Mouse (Mus musculus) myocyte (in vitro differentiated cells): ENCODE data around the gene Neurl1b. TPM values are rescaled to one million over a fixed set of nuclear protein-coding genes. Genes with fewer than 3 reads are reported as not detected.

ENCODE experiments used
- H3K27me3 ChIP-seq: one replicate; pipeline ENCODE4 v1.6.1; 2011; ENCODE audit not compliant: control insufficient read depth, insufficient read depth, insufficient read length
- H3K36me3 ChIP-seq: one replicate; pipeline ENCODE4 v1.6.1; 2011; ENCODE audit not compliant: control insufficient read depth, insufficient read depth
- H3K4me2 ChIP-seq: one replicate; pipeline ENCODE4 v1.6.1; 2011; ENCODE audit warnings: low read depth, control low read depth
- H3K4me3 ChIP-seq: one replicate; pipeline ENCODE4 v1.5.1; 2011; ENCODE audit warnings: mild to moderate bottlenecking, control low read depth, moderate library complexity
- H3K79me2 ChIP-seq: one replicate; pipeline ENCODE4 v1.6.1; 2011; ENCODE audit not compliant: control insufficient read depth, insufficient read depth
- H3ac ChIP-seq: one replicate; pipeline ENCODE4 v1.6.1; 2011; ENCODE audit not compliant: control insufficient read depth, insufficient read length
- CEBPB ChIP-seq: IDR thresholded peaks from 2 replicates; pipeline ENCODE4 v1.6.1; 2011; ENCODE audit warnings: mild to moderate bottlenecking, moderate library complexity; ENCODE audit not compliant: poor library complexity, insufficient read depth, severe bottlenecking
- E2F4 ChIP-seq: IDR thresholded peaks from one replicate; pipeline ENCODE4 v1.6.1; 2011; ENCODE audit warnings: mild to moderate bottlenecking, control low read depth, moderate library complexity; ENCODE audit not compliant: insufficient read depth
- MAX ChIP-seq: IDR thresholded peaks from one replicate; pipeline ENCODE4 v1.6.1; 2011; ENCODE audit warnings: low read depth, mild to moderate bottlenecking, control low read depth
- MYOD1 ChIP-seq, 3 experiments: IDR thresholded peaks; one replicate each; pipeline ENCODE4 v1.6.1; 2011; ENCODE audit warnings: control low read depth in 2 of 3, low read depth in 2 of 3, mild to moderate bottlenecking in 2 of 3, moderate library complexity in 1 of 3; ENCODE audit not compliant: insufficient read length in 2 of 3, control insufficient read depth in 1 of 3
- MYOG ChIP-seq, 3 experiments: IDR thresholded peaks; one replicate each; pipeline ENCODE4 v1.6.1; 2011; ENCODE audit warnings: control low read depth in 2 of 3, low read depth in 2 of 3, mild to moderate bottlenecking in 2 of 3; ENCODE audit not compliant: insufficient read length in 2 of 3, control insufficient read depth in 1 of 3, insufficient read depth in 1 of 3
- POLR2A ChIP-seq: IDR thresholded peaks from one replicate; pipeline ENCODE4 v1.6.1; 2011; ENCODE audit warnings: low read depth, mild to moderate bottlenecking, control low read depth, moderate library complexity; ENCODE audit not compliant: insufficient read length
- POLR2AphosphoS2 ChIP-seq: IDR thresholded peaks from one replicate; pipeline ENCODE4 v1.6.1; 2011; ENCODE audit warnings: low read depth, control low read depth; ENCODE audit not compliant: insufficient read length
- REST ChIP-seq: IDR thresholded peaks from one replicate; pipeline ENCODE4 v1.6.1; 2011; ENCODE audit warnings: mild to moderate bottlenecking, control low read depth, moderate library complexity; ENCODE audit not compliant: insufficient read depth, insufficient read length
- SRF ChIP-seq: IDR thresholded peaks from one replicate; pipeline ENCODE4 v1.6.1; 2011; ENCODE audit warnings: low read depth; ENCODE audit not compliant: control insufficient read depth, insufficient read length
- TCF12 ChIP-seq: IDR thresholded peaks from one replicate; pipeline ENCODE4 v1.6.1; 2011; ENCODE audit warnings: mild to moderate bottlenecking, control low read depth; ENCODE audit not compliant: poor library complexity, insufficient read depth, severe bottlenecking
- TCF3 ChIP-seq: IDR thresholded peaks from one replicate; pipeline ENCODE4 v1.6.1; 2011; ENCODE audit warnings: low read depth, control low read depth; ENCODE audit not compliant: insufficient read length
- USF1 ChIP-seq: IDR thresholded peaks from one replicate; pipeline ENCODE4 v1.6.1; 2011; ENCODE audit warnings: low read depth, mild to moderate bottlenecking, control low read depth, moderate library complexity
- polyA plus RNA-seq: library from polyadenylated mRNA; unstranded; fragments of >200 nt; fragmentation: generic; extraction: Trizol; gene quantifications from one replicate; pipeline ENCODE4 v1.2.1, GENCODE M21; 2012; ENCODE audit warnings: missing spikeins

Gene Neurl1b
- polyA plus RNA-seq, 1 experiment = 0.55 TPM

DNA sequence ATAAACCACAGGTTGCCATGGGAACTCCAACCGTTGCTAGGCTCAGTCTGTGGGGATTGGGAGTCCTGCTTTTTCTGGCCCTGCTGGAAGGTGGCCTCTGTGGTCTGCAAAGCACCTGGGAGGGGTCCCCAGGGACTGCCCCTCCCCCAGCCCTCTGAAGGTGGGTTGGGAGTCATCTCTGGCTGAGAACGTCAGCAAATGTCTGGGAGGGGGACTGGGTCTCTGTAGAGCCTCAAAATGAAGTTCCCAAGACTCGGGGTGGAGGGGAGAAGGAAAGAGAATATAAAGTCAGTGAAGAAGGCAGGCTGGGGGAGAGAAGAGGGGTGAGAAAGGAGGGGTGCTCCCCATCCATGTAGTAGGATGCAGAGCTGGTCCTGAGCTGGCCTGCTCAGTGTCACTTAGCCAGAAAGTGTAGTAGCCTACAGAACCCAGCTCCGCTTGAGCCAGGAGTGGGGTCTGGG lies 33.6 kb upstream of the Neurl1b start:
- TF ChIP-seq POLR2AphosphoS2 (no peak), CEBPB (no peak), MAX (no peak), E2F4 (no peak), REST (no peak), USF1 (no peak), TCF12 (no peak), SRF (no peak), MYOG (IDR thresholded peaks at IDR 0.05; ENCODE audit: control insufficient read depth in 1 of 3, insufficient read depth in 1 of 3, insufficient read length in 2 of 3, low read depth in 2 of 3) (no peak), TCF3 (no peak), MYOD1 (IDR thresholded peaks at IDR 0.05; ENCODE audit: control insufficient read depth in 1 of 3, insufficient read length in 2 of 3, low read depth in 2 of 3) (no peak), POLR2A (no peak)
- Histone ChIP-seq H3K4me3 (no peak overlapping the region), H3ac (no peak overlapping the region), H3K79me2 (no peaks in the 10 kb centered on the region), H3K27me3 (peaks cover 73% of the 10 kb centered on the region), H3K4me2 (no peak overlapping the region), H3K36me3 (no peaks in the 10 kb centered on the region)

DNA sequence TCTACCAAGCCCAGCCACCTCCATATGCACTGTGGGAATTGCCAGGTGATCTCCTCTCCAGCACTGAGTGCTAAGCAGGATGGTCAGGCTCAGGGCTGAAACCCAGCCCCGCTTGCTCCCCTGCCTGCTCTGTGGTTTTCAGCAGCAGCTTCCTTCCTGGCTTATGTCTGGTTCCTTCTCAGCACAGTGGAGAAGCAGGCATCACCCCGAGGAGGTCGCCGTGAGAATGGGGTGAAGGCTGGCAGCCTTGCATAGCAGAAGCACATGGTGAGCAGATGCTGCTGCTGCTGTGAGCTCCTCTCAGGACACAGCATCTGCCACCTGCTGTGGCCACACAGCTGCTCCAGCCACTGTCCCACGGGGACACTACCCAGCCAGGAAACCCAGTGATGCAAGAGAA lies 33.0 kb upstream of the Neurl1b start:
- Histone ChIP-seq H3K79me2 (no peaks in the 10 kb centered on the region), H3ac (no peak overlapping the region), H3K36me3 (no peaks in the 10 kb centered on the region), H3K4me3 (no peak overlapping the region), H3K27me3 (peaks cover 73% of the 10 kb centered on the region), H3K4me2 (no peak overlapping the region)
- TF ChIP-seq TCF3 (no peak), SRF (no peak), E2F4 (no peak), MYOG (IDR thresholded peaks at IDR 0.05; ENCODE audit: control insufficient read depth in 1 of 3, insufficient read depth in 1 of 3, insufficient read length in 2 of 3, low read depth in 2 of 3) (no peak), POLR2AphosphoS2 (no peak), MAX (no peak), MYOD1 (IDR thresholded peaks at IDR 0.05; ENCODE audit: control insufficient read depth in 1 of 3, insufficient read length in 2 of 3, low read depth in 2 of 3) (no peak), CEBPB (no peak), POLR2A (no peak), REST (no peak), USF1 (no peak), TCF12 (no peak)

DNA sequence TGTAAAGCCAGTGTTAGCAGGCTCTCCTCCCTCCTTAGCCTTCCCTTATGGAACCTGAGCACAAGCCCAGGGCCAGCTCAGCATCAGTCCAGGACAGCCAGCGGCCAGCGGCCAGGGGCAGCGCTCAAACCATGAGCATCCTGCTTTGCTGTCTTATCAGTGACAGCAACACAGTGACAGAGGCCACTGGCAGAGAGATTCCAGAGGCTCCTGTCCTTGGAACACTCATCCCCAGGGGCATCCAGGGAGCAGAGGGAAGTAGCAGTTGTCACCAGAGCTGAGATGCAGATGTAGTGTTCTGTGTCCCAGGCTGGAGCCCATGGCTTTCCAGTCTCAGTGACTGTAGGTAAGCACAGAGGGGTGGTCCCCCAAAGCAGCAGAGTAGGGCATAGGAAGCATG lies 32.5 kb upstream of the Neurl1b start:
- TF ChIP-seq MYOG (IDR thresholded peaks at IDR 0.05; ENCODE audit: control insufficient read depth in 1 of 3, insufficient read depth in 1 of 3, insufficient read length in 2 of 3, low read depth in 2 of 3) = no peak
- TF ChIP-seq SRF = no peak
- TF ChIP-seq E2F4 = no peak
- no peak for TF ChIP-seq TCF3

DNA sequence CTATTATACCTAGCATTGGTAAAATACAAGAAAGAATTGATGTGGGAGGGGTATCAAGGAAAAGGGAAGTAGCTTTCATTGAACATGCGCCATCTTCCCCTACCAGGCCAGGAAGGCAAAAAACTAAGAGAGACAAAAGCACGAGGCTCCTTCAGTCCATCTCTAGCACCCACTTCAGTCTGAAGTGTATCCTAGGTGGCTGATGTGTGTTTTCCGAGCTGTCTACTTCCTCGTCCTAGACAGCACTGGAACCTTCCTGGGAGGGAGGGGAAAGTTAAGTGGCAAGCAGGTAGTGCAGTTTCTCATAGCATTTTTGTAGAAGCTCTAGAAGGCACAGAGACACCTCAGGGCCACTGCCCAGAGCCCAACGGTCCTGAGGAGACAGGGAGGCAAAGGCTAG lies 31.9 kb upstream of the Neurl1b start:
- Histone ChIP-seq H3K79me2 (no peaks in the 10 kb centered on the region), H3K4me2 (no peak overlapping the region), H3ac (no peak overlapping the region), H3K4me3 (no peak overlapping the region), H3K36me3 (no peaks in the 10 kb centered on the region), H3K27me3 (peaks cover 78% of the 10 kb centered on the region)
- TF ChIP-seq TCF12 = no peak
- TF ChIP-seq POLR2A = no peak
- TF ChIP-seq TCF3 = no peak
- TF ChIP-seq POLR2AphosphoS2 = no peak
- no peak for TF ChIP-seq E2F4
- no peak for TF ChIP-seq MYOG (IDR thresholded peaks at IDR 0.05; ENCODE audit: control insufficient read depth in 1 of 3, insufficient read depth in 1 of 3, insufficient read length in 2 of 3, low read depth in 2 of 3)
- no peak for TF ChIP-seq CEBPB
- TF ChIP-seq USF1 = no peak
- TF ChIP-seq MYOD1 (IDR thresholded peaks at IDR 0.05; ENCODE audit: control insufficient read depth in 1 of 3, insufficient read length in 2 of 3, low read depth in 2 of 3) = no peak
- TF ChIP-seq SRF = no peak
- TF ChIP-seq MAX = no peak
- TF ChIP-seq REST = no peak

More for the DNA sequence above, 32.5 kb upstream of the Neurl1b start:
- Histone ChIP-seq H3K4me3 (no peak overlapping the region), H3K4me2 (no peak overlapping the region), H3K79me2 (no peaks in the 10 kb centered on the region), H3K27me3 (peaks cover 73% of the 10 kb centered on the region), H3K36me3 (no peaks in the 10 kb centered on the region), H3ac (no peak overlapping the region)

DNA sequence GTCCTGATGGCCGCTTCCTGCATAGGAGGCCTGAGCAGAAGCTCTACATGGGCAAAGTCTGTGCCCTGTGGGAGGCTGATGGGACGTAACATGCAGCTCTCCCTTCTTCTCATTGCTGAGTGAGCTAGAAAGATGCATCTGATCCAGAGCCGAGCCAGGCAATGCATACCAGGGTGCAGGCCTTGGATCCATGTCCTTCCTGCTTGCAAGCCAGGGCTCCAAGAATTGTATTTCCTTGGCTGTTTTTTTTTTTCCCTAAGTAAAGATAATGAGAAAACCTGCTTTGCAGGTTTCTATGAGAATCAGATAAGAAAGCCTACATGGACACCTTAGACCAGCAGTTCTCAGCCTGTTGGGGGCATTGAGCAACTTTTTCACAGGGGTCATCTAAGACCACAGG lies 30.5 kb upstream of the Neurl1b start:
- Histone ChIP-seq H3K36me3 (no peaks in the 10 kb centered on the region), H3ac (no peak overlapping the region), H3K4me3 (no peak overlapping the region), H3K27me3 (peaks cover 88% of the 10 kb centered on the region), H3K4me2 (no peak overlapping the region), H3K79me2 (no peaks in the 10 kb centered on the region)
- TF ChIP-seq E2F4 (no peak), CEBPB (no peak), POLR2A (no peak), SRF (no peak), MAX (no peak), MYOD1 (IDR thresholded peaks at IDR 0.05; ENCODE audit: control insufficient read depth in 1 of 3, insufficient read length in 2 of 3, low read depth in 2 of 3) (no peak), REST (no peak), MYOG (IDR thresholded peaks at IDR 0.05; ENCODE audit: control insufficient read depth in 1 of 3, insufficient read depth in 1 of 3, insufficient read length in 2 of 3, low read depth in 2 of 3) (no peak), POLR2AphosphoS2 (no peak), TCF12 (no peak), USF1 (no peak), TCF3 (no peak)
